Mouse (Mus musculus) liver, embryonic 13.5 days (tissue): ENCODE data around the gene Nwd2. TPM values are rescaled to one million over a fixed set of nuclear protein-coding genes. Genes with fewer than 3 reads are reported as not detected.

Experiments used
- ATAC-seq: fragments of 200-750 bp; cut with Nextera tagmentation; 2 replicates; pipeline ENCODE4 v1.8.0; 2017; ENCODE audit warnings: low read depth, mild to moderate bottlenecking, moderate number of reproducible peaks, moderate library complexity
- DNase-seq: peaks from one replicate; pipeline ENCODE4 v3.0.0; 2022
- H3K27ac ChIP-seq: fragments of 300-500 bp; sonication (generic); 2 replicates; pipeline ENCODE4 v1.5.1; 2015; ENCODE audit warnings: moderate library complexity, mild to moderate bottlenecking, inconsistent platforms
- H3K27me3 ChIP-seq: fragments of 300-500 bp; sonication (generic); 2 replicates; pipeline ENCODE4 v1.6.1; 2015; ENCODE audit warnings: mild to moderate bottlenecking, inconsistent platforms
- H3K36me3 ChIP-seq: fragments of 300-500 bp; sonication (generic); 2 replicates; pipeline ENCODE4 v1.6.1; 2015; ENCODE audit warnings: mild to moderate bottlenecking, inconsistent platforms
- H3K4me1 ChIP-seq: fragments of 300-500 bp; sonication (generic); replicated peaks from 2 replicates; pipeline ENCODE4 v1.6.1; 2015; ENCODE audit warnings: inconsistent platforms
- H3K4me2 ChIP-seq: fragments of 300-500 bp; sonication (generic); 2 replicates; pipeline ENCODE4 v1.6.1; 2015; ENCODE audit warnings: inconsistent platforms, mild to moderate bottlenecking, moderate library complexity
- H3K4me3 ChIP-seq: fragments of 300-500 bp; sonication (generic); replicated peaks from 2 replicates; pipeline ENCODE4 v1.5.1; 2015; ENCODE audit warnings: mild to moderate bottlenecking, inconsistent platforms
- H3K9ac ChIP-seq: fragments of 300-500 bp; sonication (generic); 2 replicates; pipeline ENCODE4 v1.6.1; 2015; ENCODE audit warnings: mild to moderate bottlenecking, inconsistent platforms
- H3K9me3 ChIP-seq: fragments of 300-500 bp; sonication (generic); replicated peaks from 2 replicates; pipeline ENCODE4 v1.6.1; 2016; ENCODE audit warnings: inconsistent platforms
- WGBS: fragments of 180-500 bp; shearing (Covaris S2); methylation state at CpG from one replicate; pipeline ENCODE4 v1.1.7; 2015; ENCODE audit not compliant: insufficient replicate concordance; 5-methylcytosine and 5-hydroxymethylcytosine counted together
- polyA plus RNA-seq: library from polyadenylated mRNA; unstranded; fragments of >200 nt; fragmentation: Nextera tagmentation; extraction: Ambion mirVana; gene quantifications from 2 replicates; pipeline ENCODE4 v1.2.1, GENCODE M21; 2015

Nwd2 gene
- polyA plus RNA-seq, 1 experiment from 2014 or later, result 0.05 TPM

- 67% methylated on average over 5 of the region's 5 CpGs for WGBS
- Histone ChIP-seq H3K27ac (no peak overlapping the region), H3K9me3 (no peaks in the 10 kb centered on the region), H3K4me2 (no peak overlapping the region), H3K36me3 (no peaks in the 10 kb centered on the region), H3K27me3 (no peaks in the 10 kb centered on the region), H3K4me3 (no peak overlapping the region), H3K9ac (no peak overlapping the region), H3K4me1 (peaks cover 44% of the 10 kb centered on the region)
- ATAC-seq (no peak), DNase-seq (no peak)
Observed at GRCm38 (mm10) chr5:63833955-63834354, 185.1 kb downstream of the Nwd2 start.

GRCm38 (mm10) chr5:63834435-63834834 lies 185.5 kb downstream of the Nwd2 start:
- no peaks in the 10 kb centered on the region for H3K9me3 ChIP-seq
- H3K27me3 ChIP-seq, result no peaks in the 10 kb centered on the region
- DNase-seq, result no peak
- WGBS, result 78% methylated on average over 3 of the region's 3 CpGs
- H3K4me2 ChIP-seq, result no peak overlapping the region
- ATAC-seq, result no peak
- no peak overlapping the region for H3K9ac ChIP-seq
- H3K27ac ChIP-seq, result no peak overlapping the region
- H3K36me3 ChIP-seq, result no peaks in the 10 kb centered on the region
- H3K4me1 ChIP-seq, result peaks cover 42% of the 10 kb centered on the region
- no peak overlapping the region for H3K4me3 ChIP-seq

GRCm38 (mm10) chr5:63837115-63837514 lies 188.2 kb downstream of the Nwd2 start:
- Histone ChIP-seq H3K4me2 (no peak overlapping the region), H3K36me3 (no peaks in the 10 kb centered on the region), H3K9me3 (no peaks in the 10 kb centered on the region), H3K4me3 (no peak overlapping the region), H3K4me1 (peaks cover 22% of the 10 kb centered on the region), H3K27ac (no peak overlapping the region; the same call in 1 of the 2 replicates), H3K9ac (no peak overlapping the region), H3K27me3 (no peaks in the 10 kb centered on the region)
- ATAC-seq (peak; percentile 45; the same call in 1 of the 2 replicates), DNase-seq (no peak)
- WGBS, result 38% methylated on average over 5 of the region's 5 CpGs

GRCm38 (mm10) chr5:63837851-63838250 lies 188.9 kb downstream of the Nwd2 start:
- Histone ChIP-seq H3K9me3 (no peaks in the 10 kb centered on the region), H3K27ac (no peak overlapping the region), H3K36me3 (no peaks in the 10 kb centered on the region), H3K4me2 (no peak overlapping the region), H3K27me3 (no peaks in the 10 kb centered on the region), H3K4me3 (no peak overlapping the region), H3K9ac (no peak overlapping the region), H3K4me1 (peaks cover 22% of the 10 kb centered on the region)
- 44% methylated on average over 2 of the region's 2 CpGs for WGBS
- DNase-seq, result no peak
- ATAC-seq, result peak; percentile 76

- DNase-seq (no peak), ATAC-seq (no peak)
- Histone ChIP-seq H3K27ac (no peak overlapping the region), H3K9ac (no peak overlapping the region), H3K27me3 (no peaks in the 10 kb centered on the region), H3K4me2 (no peak overlapping the region), H3K4me3 (no peak overlapping the region), H3K9me3 (no peaks in the 10 kb centered on the region), H3K36me3 (no peaks in the 10 kb centered on the region), H3K4me1 (peaks cover 22% of the 10 kb centered on the region)
- 69% methylated on average over 12 of the region's 12 CpGs for WGBS
Observed at GRCm38 (mm10) chr5:63839801-63840416, 191.0 kb downstream of the Nwd2 start.

GRCm38 (mm10) chr5:63847080-63847479 lies 198.2 kb downstream of the Nwd2 start:
- peak overlapping the region; percentile 77 for H3K27ac ChIP-seq
- no peaks in the 10 kb centered on the region for H3K27me3 ChIP-seq
- H3K4me2 ChIP-seq, result no peak overlapping the region
- no peaks in the 10 kb centered on the region for H3K4me1 ChIP-seq
- 65% methylated on average over 8 of the region's 8 CpGs for WGBS
- no peak for DNase-seq
- H3K36me3 ChIP-seq, result peaks cover 5% of the 10 kb centered on the region; the same call in 1 of the 2 replicates
- peak; percentile 43 for ATAC-seq
- H3K4me3 ChIP-seq, result no peak overlapping the region
- peaks cover 6% of the 10 kb centered on the region; the same call in 1 of the 2 replicates for H3K9me3 ChIP-seq
- no peak overlapping the region for H3K9ac ChIP-seq

GRCm38 (mm10) chr5:63847541-63848226 lies 198.8 kb downstream of the Nwd2 start:
- 71% methylated on average over 13 of the region's 13 CpGs for WGBS
- H3K36me3 ChIP-seq, result peaks cover 5% of the 10 kb centered on the region; the same call in 1 of the 2 replicates
- H3K27ac ChIP-seq, result peak overlapping the region; percentile 77
- ATAC-seq, result peak; percentile 85
- DNase-seq, result no peak
- H3K9me3 ChIP-seq, result peaks cover 6% of the 10 kb centered on the region; the same call in 1 of the 2 replicates
- H3K4me3 ChIP-seq, result no peak overlapping the region
- no peak overlapping the region for H3K9ac ChIP-seq
- H3K27me3 ChIP-seq, result no peaks in the 10 kb centered on the region
- H3K4me1 ChIP-seq, result no peaks in the 10 kb centered on the region
- H3K4me2 ChIP-seq, result no peak overlapping the region

GRCm38 (mm10) chr5:63858901-63859300 lies 210.0 kb downstream of the Nwd2 start:
- H3K4me2 ChIP-seq, result no peak overlapping the region
- no peaks in the 10 kb centered on the region for H3K27me3 ChIP-seq
- no peaks in the 10 kb centered on the region for H3K4me1 ChIP-seq
- no peaks in the 10 kb centered on the region for H3K36me3 ChIP-seq
- H3K9ac ChIP-seq, result no peak overlapping the region
- no peak overlapping the region for H3K4me3 ChIP-seq
- 37% methylated on average over 8 of the region's 8 CpGs for WGBS
- ATAC-seq, result no peak
- no peaks in the 10 kb centered on the region for H3K9me3 ChIP-seq
- no peak overlapping the region for H3K27ac ChIP-seq
- no peak for DNase-seq

Other genes starting within 250 kb of the Nwd2 start
- gene 0610040J01Rik, start 163.3 kb downstream of the Nwd2 start, polyA plus RNA-seq, result 13.9 and 14.6 TPM in 2 replicates